Comparison of ENCODE assay signal across 20 mouse cellular contexts in genomic region chr6:97216154-97216821, GRCm38 (mm10). TPM values are rescaled to one million over a fixed set of nuclear protein-coding genes. Genes with fewer than 3 reads are reported as not detected.
A peak's percentile ranks its signal among the peaks of the same experiment; 100 is the strongest.
DNase-seq lines count a peak whose midpoint lies in the region; ATAC-seq and TF ChIP-seq lines count a peak whose summit lies in the region.
"Had no signal": no experiment of that assay in that cellular context is flagged by ENCODE, and none has a peak within 500 bp of the region (broad histone marks: within the 10 kb centered on the region; RNA-seq: fewer than 3 reads in every experiment).

No protein-coding gene starts in this region.

- DNase-seq in left cerebral cortex, adult 2 months (ENCODE audit: extremely low spot score in 1 of 2, low spot score in 2 of 2), result no peak
- no peak for DNase-seq in left cerebral cortex, adult 9 months (ENCODE audit: low spot score in 2 of 2)
- peak; percentile 76 for DNase-seq in brain, embryonic 14.5 days (ENCODE audit: low read depth)
- DNase-seq in telencephalon, adult 2 months (ENCODE audit: low read depth, low spot score), result peak; percentile 72
- no peak for DNase-seq in right cerebral cortex, adult 18-20 months
- DNase-seq: cerebellum, adult 9-11 months; kidney, postnatal 36 days; retina, postnatal 1 day; right cerebral cortex, postnatal 4 days; thymus, postnatal 14 days had no signal

- H3K27ac ChIP-seq in forebrain, embryonic 15.5 days (replicated peaks), result peak overlapping the region; percentile 74
- no peak overlapping the region for H3K27ac ChIP-seq in forebrain, embryonic 12.5 days
- H3K27ac ChIP-seq in left cerebral cortex, adult 2 months, result peak overlapping the region; percentile 28; the same call in 1 of the 2 replicates
- H3K27ac ChIP-seq: embryonic facial prominence, embryonic 15.5 days; hindbrain, embryonic 14.5 days; liver, embryonic 14.5 days; macrophage; stomach, postnatal 0 days had no signal

- H3K36me3 ChIP-seq in forebrain, embryonic 15.5 days, result no peaks in the 10 kb centered on the region
- H3K36me3 ChIP-seq in forebrain, embryonic 12.5 days (replicated peaks), result no peaks in the 10 kb centered on the region; the same call in 1 of the 2 replicates
- H3K36me3 ChIP-seq: embryonic facial prominence, embryonic 15.5 days had no signal

- 38% methylated on average over 4 of the region's 4 CpGs for WGBS in forebrain, embryonic 15.5 days
- WGBS in forebrain, embryonic 12.5 days, result 87% methylated on average over 4 of the region's 4 CpGs

- TF ChIP-seq CTCF in left cerebral cortex, adult 2 months (IDR thresholded peaks at IDR 0.05), result no peak
- TF ChIP-seq CTCF in brain, embryonic 14.5 days (IDR thresholded peaks at IDR 0.05; ENCODE audit: borderline replicate concordance, extremely low read depth, insufficient read depth, insufficient read length), result no peak

- ATAC-seq in forebrain, embryonic 15.5 days (replicated peaks), result 0 out of 2 replicates have a peak, but pooled peaks have one; percentile 34
- no peak for ATAC-seq in forebrain, embryonic 12.5 days (ENCODE audit: low FRiP score)

- H3K4me2 ChIP-seq in forebrain, embryonic 15.5 days (replicated peaks), result no peak overlapping the region
- no peak overlapping the region for H3K4me2 ChIP-seq in forebrain, embryonic 12.5 days
- H3K4me2 ChIP-seq: embryonic facial prominence, embryonic 15.5 days; hindbrain, embryonic 14.5 days; midbrain, embryonic 11.5 days had no signal

- H3K4me3 ChIP-seq in forebrain, embryonic 15.5 days, result no peak overlapping the region
- no peak overlapping the region for H3K4me3 ChIP-seq in forebrain, embryonic 12.5 days (replicated peaks)
- H3K4me3 ChIP-seq in left cerebral cortex, adult 2 months, result no peak overlapping the region
- H3K4me3 ChIP-seq: embryonic facial prominence, embryonic 15.5 days had no signal

- H3K9me3 ChIP-seq in forebrain, embryonic 15.5 days, result no peaks in the 10 kb centered on the region
- 0 out of 2 replicates have a peak, but pooled peaks cover 8% of the 10 kb centered on the region for H3K9me3 ChIP-seq in forebrain, embryonic 12.5 days
- H3K9me3 ChIP-seq: embryonic facial prominence, embryonic 15.5 days had no signal

- peaks cover 45% of the 10 kb centered on the region for H3K4me1 ChIP-seq in forebrain, embryonic 15.5 days
- peaks cover 15% of the 10 kb centered on the region for H3K4me1 ChIP-seq in forebrain, embryonic 12.5 days

- intact Hi-C loops in left cerebral cortex, adult 2 months (cut with DNase I), result no loop called here

- H3K9ac ChIP-seq in forebrain, embryonic 15.5 days (replicated peaks), result no peak overlapping the region
- no peak overlapping the region for H3K9ac ChIP-seq in forebrain, embryonic 12.5 days
- H3K9ac ChIP-seq: embryonic facial prominence, embryonic 15.5 days; hindbrain, embryonic 14.5 days; liver, embryonic 14.5 days had no signal

- no peaks in the 10 kb centered on the region for H3K27me3 ChIP-seq in forebrain, embryonic 15.5 days
- H3K27me3 ChIP-seq in forebrain, embryonic 12.5 days, result no peaks in the 10 kb centered on the region
- H3K27me3 ChIP-seq: embryonic facial prominence, embryonic 15.5 days had no signal

- no peak for TF ChIP-seq POLR2A in brain, embryonic 14.5 days (IDR thresholded peaks at IDR 0.05; ENCODE audit: borderline replicate concordance, extremely low read depth, insufficient read depth, insufficient read length, poor library complexity, severe bottlenecking)

RNA-seq across cellular contexts. Expression of gene Arl6ip5, which starts 5.8 kb away (rescaled TPM):
- polyA plus RNA-seq in forebrain, embryonic 15.5 days (2015; fragmentation: Nextera tagmentation; extraction: Ambion mirVana), result 111 and 114 TPM in 2 replicates
- 61.4 and 65.3 TPM in 2 replicates for polyA plus RNA-seq in forebrain, embryonic 12.5 days (2016; fragmentation: Nextera tagmentation; extraction: Ambion mirVana)
- total RNA-seq in left cerebral cortex, adult 2 months (2021), result 100 to 1,000 TPM; 195 to 205 TPM
- 111 and 125 TPM in 2 replicates for polyA plus RNA-seq in brain, embryonic 14.5 days (2012; rRNA removed)

RNA-seq across cellular contexts. Expression of gene Uba3, which starts 10.8 kb away (rescaled TPM):
- polyA plus RNA-seq in forebrain, embryonic 15.5 days (2015; fragmentation: Nextera tagmentation; extraction: Ambion mirVana), result 98.7 and 102 TPM in 2 replicates
- 94.7 and 95.1 TPM in 2 replicates for polyA plus RNA-seq in forebrain, embryonic 12.5 days (2016; fragmentation: Nextera tagmentation; extraction: Ambion mirVana)
- total RNA-seq in left cerebral cortex, adult 2 months (2021), result 10 to 100 TPM; 77.3 to 79.0 TPM
- 71.3 and 84.4 TPM in 2 replicates for polyA plus RNA-seq in brain, embryonic 14.5 days (2012; rRNA removed)

RNA-seq across cellular contexts. Expression of gene Lmod3, which starts 36.3 kb away (rescaled TPM):
- 0.08 TPM in 2 replicates for polyA plus RNA-seq in forebrain, embryonic 15.5 days (2015; fragmentation: Nextera tagmentation; extraction: Ambion mirVana)
- 0.19 TPM in 1 of 2 replicates, not detected in the other for polyA plus RNA-seq in forebrain, embryonic 12.5 days (2016; fragmentation: Nextera tagmentation; extraction: Ambion mirVana)
- not detected for total RNA-seq in left cerebral cortex, adult 2 months (2021)
- polyA plus RNA-seq in brain, embryonic 14.5 days (2012; rRNA removed), result 0.05 and 0.09 TPM in 2 replicates
- total RNA-seq: left cerebral cortex, adult 18-20 months had no signal
- polyA plus RNA-seq: hindbrain, embryonic 14.5 days; kidney, embryonic 14.5 days; liver, embryonic 14.5 days; macrophage had no signal

RNA-seq across cellular contexts. Expression of gene Tmf1, which starts 37.4 kb away (rescaled TPM):
- polyA plus RNA-seq in forebrain, embryonic 15.5 days (2015; fragmentation: Nextera tagmentation; extraction: Ambion mirVana), result 36.4 and 37.4 TPM in 2 replicates
- polyA plus RNA-seq in forebrain, embryonic 12.5 days (2016; fragmentation: Nextera tagmentation; extraction: Ambion mirVana), result 30.5 and 33.5 TPM in 2 replicates
- 10 to 100 TPM; 51.9 to 52.9 TPM for total RNA-seq in left cerebral cortex, adult 2 months (2021)
- 3.0 and 8.4 TPM in 2 replicates for polyA plus RNA-seq in brain, embryonic 14.5 days (2012; rRNA removed)

Comparison
In these comparisons a context has a peak if more than half of its experiments do, and no peak if none do; other contexts are left out.
1. DNase-seq: peak in brain, embryonic 14.5 days (single experiment) and telencephalon, adult 2 months (single experiment); none in left cerebral cortex, adult 2 months (0 of 2), left cerebral cortex, adult 9 months (0 of 2) and right cerebral cortex, adult 18-20 months (single experiment).